Mouse (Mus musculus) spleen, postnatal 4 days (tissue): ENCODE results near the gene Pim1.

ENCODE experiments used
- DNase-seq, 2 experiments: peaks; one replicate each; pipeline ENCODE4 v3.0.0; 2022; ENCODE audit warnings: low spot score in 2 of 2

Pim1 gene

GRCm38 (mm10) chr17:29528568-29529187, 38.1 kb downstream of the Pim1 start:
- no peak for DNase-seq

GRCm38 (mm10) chr17:29530508-29530907, 40.0 kb downstream of the Pim1 start:
- DNase-seq: no peak

- no peak for DNase-seq
Observed at GRCm38 (mm10) chr17:29531278-29531677, 40.7 kb downstream of the Pim1 start.

GRCm38 (mm10) chr17:29531757-29532384, 41.3 kb downstream of the Pim1 start:
- DNase-seq: no peak

GRCm38 (mm10) chr17:29533866-29534265, 43.3 kb downstream of the Pim1 start:
- DNase-seq: no peak

- no peak for DNase-seq
Observed at GRCm38 (mm10) chr17:29540426-29540825, 49.9 kb downstream of the Pim1 start.

- DNase-seq: no peak
Observed at GRCm38 (mm10) chr17:29541419-29541818, 50.9 kb downstream of the Pim1 start.

- DNase-seq: no peak
Observed at GRCm38 (mm10) chr17:29542831-29543690, 52.5 kb downstream of the Pim1 start.

GRCm38 (mm10) chr17:29544064-29544463, 53.5 kb downstream of the Pim1 start:
- no peak for DNase-seq

- no peak for DNase-seq
Observed at GRCm38 (mm10) chr17:29545241-29545640, 54.7 kb downstream of the Pim1 start.
